Mouse (Mus musculus) kidney, adult 11 months (tissue): ENCODE measurements around the gene Nup107.
"Not testable (repeated sequence)": the region's sequence is repeated elsewhere in the genome, so short reads cannot be mapped to it uniquely, and the experiment has no call there.

Source experiments
- DNase-seq: peaks from one replicate; pipeline ENCODE4 v3.0.0; 2022

Gene Nup107

DNA sequence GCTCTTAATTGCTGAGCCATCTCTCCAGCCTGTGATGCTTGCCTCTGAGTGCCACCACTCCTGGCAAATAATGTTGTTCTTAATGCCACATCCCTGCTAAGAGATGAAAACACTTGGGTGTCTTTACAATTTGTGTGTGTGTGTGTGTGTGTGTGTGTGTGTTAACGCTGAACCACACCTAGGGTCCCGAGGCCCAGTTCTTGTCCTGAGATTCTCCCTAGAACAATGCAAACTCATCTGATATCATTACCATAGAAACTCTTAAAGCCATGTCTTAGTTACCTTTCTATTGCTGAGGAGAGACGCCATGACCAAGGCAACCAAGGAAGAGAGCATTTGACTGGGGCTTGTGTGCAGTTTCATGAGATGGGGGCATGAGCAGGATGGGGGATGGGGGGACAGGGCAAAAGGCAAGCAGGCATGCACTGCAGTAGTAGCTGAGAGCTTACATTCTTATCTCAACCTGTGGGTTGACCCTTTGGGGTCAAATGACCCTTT, 78.4 kb downstream of the Nup107 start:
- no peak for DNase-seq

- no peak for DNase-seq
These were observed 79.0 kb downstream of the Nup107 start for GRCm38 (mm10) chr10:117713466-117713865.

GRCm38 (mm10) chr10:117712871-117713270, 79.6 kb downstream of the Nup107 start:
- DNase-seq, result no peak

DNA sequence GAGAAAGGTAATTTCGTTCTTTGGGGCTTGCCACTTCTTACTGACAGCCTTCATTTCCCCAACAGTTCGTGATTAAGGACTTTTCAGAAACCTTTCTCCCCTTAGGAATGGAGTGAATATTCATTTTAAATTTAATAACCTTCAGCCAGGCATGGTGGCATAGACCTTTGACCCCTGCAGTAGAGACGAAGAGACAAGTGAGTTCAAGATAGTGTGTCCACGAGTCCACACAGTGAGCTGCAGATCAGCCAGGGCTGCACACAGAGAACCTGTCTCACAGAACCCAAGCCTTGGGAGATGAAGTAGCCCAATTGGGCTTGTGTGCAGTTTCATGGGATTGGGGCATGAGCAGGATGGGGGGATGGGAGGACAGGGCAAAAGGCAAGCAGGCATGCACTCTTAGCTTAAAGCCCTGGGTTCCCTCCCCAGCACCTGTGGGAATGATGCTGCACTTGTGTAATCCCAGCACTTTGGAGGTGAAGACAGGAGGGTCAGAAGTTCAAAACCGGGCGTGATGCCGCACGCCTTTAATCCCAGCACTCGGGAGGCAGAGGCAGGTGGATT, 80.2 kb downstream of the Nup107 start:
- no peak for DNase-seq

GRCm38 (mm10) chr10:117711408-117711807, 81.1 kb downstream of the Nup107 start:
- peak; percentile 72 for DNase-seq

DNA sequence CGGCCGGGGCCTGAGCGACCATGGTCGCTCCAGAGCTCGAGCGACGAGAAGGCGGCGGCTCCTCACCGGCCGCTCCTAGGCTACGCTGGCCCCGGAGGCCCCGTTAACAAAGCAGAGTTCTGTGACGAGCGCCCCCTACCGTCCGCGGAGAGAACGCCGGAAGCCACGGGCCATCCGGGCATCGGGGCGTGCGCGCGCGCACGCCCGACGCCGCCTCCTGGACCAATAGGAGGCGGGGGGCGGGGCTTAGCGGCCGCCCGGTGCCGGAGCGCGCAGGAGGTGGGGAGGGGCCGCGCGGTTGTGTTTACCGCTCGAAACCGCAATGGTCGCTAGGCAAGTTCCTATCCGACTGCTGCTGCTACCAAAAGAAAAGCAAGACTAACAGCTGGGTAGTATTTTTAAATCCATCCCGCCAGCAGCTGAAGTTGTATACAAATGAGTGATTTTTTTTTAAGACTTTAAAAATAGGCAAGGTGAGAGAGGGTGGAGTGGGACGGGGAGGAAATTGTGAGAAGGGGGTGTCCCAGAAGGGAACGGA, 81.8 kb downstream of the Nup107 start, which contains the start of gene Mdm2:
Gene Mdm2 (minus strand): TSS at position 155 of the 538 bp plus-strand sequence.
- peak; percentile 91 for DNase-seq

DNA sequence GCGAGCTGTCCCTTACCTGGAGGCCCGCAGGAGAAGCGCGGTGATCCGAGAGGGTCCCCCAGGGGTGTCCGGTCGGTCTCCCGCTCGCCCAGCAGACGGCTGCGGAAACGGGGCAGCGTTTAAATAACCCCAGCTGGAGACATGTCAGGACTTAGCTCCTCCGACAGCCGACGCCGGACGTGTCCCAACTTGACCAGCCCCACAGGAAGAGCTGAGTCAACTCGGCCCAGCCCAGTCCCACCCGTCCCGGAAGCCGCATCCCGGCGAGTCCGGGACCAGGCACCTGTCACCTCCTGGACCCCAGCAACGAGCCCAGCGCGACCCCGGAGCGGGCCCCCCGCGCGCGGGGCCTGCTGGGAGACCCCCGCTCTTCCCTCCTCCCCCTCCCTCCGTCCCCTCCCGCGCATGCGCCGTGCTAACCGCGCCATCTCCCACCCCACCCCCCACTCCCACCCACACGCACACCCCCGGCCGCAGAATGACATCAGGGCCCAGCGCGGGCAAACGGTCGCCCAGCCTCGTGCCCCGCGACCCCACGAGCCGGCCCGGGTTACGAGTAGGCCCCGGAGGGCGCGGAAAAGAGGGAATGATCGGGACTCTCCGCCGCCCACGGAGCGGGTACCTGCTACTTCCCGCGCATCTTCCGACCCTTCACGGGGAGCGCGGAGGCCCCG, 82.4 kb downstream of the Nup107 start:
- DNase-seq, result peak; percentile 80

GRCm38 (mm10) chr10:117709326-117709830, 83.1 kb downstream of the Nup107 start:
- no peak for DNase-seq

- no peak for DNase-seq
These were observed 83.6 kb downstream of the Nup107 start for GRCm38 (mm10) chr10:117708856-117709255.

DNA sequence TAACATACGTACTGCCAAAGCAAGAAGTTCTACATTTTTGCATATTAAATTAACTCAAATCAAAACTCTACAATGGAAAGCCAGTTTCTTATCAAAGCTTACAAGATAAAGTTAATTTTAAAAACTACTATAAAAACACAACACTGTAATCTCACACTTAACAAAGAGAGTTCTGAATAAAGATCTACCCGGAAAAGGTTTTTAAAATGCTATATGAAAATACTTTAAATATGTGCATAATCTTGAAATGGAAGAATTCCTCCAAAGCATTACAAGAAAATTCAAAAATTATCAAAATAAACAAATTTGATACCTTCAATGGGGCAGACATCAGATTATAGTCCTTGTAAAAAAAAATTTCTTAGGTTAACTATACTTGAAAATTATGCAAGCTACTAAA, 84.1 kb downstream of the Nup107 start:
- no peak for DNase-seq

- DNase-seq, result no peak
These were observed 85.2 kb downstream of the Nup107 start for GRCm38 (mm10) chr10:117707114-117707838.

GRCm38 (mm10) chr10:117706440-117706839, 86.1 kb downstream of the Nup107 start:
- no peak for DNase-seq

DNA sequence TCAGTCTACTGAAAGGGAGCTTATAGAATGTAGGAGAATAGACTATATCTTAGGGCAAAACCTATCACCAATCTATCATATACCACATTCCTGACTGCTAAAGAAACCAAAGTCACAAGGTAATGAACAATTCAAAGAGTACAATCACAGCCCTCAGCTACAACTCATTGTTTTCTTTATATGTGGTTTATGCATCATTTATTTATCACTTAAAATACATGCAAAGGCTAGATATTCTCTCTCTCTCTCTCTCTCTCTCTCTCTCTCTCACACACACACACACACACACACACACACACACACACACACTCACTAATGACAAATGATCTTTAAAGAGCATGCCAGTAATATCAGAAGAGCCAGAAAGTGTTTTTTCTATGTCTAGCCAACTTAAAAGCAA, 86.7 kb downstream of the Nup107 start:
- no peak for DNase-seq

DNA sequence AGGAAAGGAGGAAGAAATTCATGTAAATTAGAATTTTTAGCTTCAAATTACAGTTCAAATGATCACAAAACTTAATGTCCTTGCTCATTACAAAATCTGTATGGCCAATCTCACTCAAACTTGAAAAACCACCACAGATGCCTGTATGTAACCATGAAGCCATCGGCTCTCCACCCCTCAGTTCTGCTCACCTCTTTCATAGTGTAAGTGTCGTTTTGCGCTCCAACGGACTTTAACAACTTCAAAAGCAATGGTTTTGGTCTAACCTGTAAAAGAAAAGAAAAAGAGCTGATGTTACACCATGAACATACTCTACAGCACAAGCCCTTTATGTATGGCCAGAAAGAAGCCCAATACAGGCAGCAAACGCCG, 87.6 kb downstream of the Nup107 start:
- DNase-seq, result no peak

GRCm38 (mm10) chr10:117704314-117704963, 88.1 kb downstream of the Nup107 start:
- not testable (repeated sequence) for DNase-seq

- no peak for DNase-seq
These were observed 89.0 kb downstream of the Nup107 start for GRCm38 (mm10) chr10:117703506-117703905.

- DNase-seq, result no peak
These were observed 90.3 kb downstream of the Nup107 start for GRCm38 (mm10) chr10:117702024-117702833.

DNA sequence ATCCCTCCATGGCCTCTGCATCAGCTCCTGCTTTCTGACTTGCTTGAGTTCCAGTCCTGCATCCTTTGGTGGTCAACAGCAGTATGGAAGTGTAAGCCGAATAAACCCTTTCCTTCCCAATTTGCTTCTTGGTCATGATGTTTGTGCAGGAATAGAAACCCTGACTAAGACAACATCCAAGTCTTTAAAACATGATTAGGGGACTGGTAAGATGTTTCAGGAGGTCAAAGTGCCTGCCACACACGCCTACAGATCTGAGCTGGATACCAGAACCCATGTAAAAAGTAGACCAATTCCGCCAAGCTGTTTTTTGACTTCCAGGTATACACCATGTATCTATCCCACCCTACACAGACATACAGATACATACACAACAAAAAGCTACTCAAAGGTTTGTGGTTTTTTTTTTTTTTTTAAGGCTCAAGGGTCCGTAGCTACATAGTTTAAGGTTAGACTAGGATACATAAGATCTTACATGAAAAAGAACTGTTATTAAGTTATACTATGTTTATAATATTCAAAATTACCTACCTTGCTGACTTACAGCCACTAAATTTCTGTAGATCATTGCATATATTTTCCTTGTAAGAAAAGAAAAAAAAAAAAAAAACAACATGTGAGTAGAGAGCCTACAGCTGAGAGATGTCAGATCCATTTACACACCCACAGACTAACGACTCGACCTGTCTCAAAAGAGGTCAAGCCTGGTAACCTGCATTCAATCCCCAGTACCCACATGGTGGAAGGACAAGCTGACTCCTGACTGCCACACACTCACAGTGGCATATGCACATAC, 91.3 kb downstream of the Nup107 start:
- no peak for DNase-seq
